Mouse (Mus musculus) cerebellum, adult 8-10 months (tissue): ENCODE data around the gene Dusp11.
"Not testable (repeated sequence)": the region's sequence is repeated elsewhere in the genome, so short reads cannot be mapped to it uniquely, and the experiment has no call there.

Experiments used
- DNase-seq: peaks from one replicate; pipeline ENCODE4 v3.0.0; 2022

Dusp11 gene

GRCm38 (mm10) chr6:85934047-85934446 is 27.4 kb downstream of the Dusp11 start:
- no peak for DNase-seq

GRCm38 (mm10) chr6:85929312-85929711 is 32.2 kb downstream of the Dusp11 start:
- no peak for DNase-seq

- no peak for DNase-seq
Measured at GRCm38 (mm10) chr6:85927476-85928464, 33.7 kb downstream of the Dusp11 start.

- DNase-seq: no peak
Measured at GRCm38 (mm10) chr6:85926709-85927108, 34.8 kb downstream of the Dusp11 start.

- DNase-seq: no peak
Measured at GRCm38 (mm10) chr6:85923643-85924042, 37.8 kb downstream of the Dusp11 start.

GRCm38 (mm10) chr6:85919401-85919800 is 42.1 kb downstream of the Dusp11 start:
- no peak for DNase-seq

- DNase-seq: not testable (repeated sequence)
Measured at GRCm38 (mm10) chr6:85918341-85918740, 43.1 kb downstream of the Dusp11 start.

- no peak for DNase-seq
Measured at GRCm38 (mm10) chr6:85916596-85916995, 44.9 kb downstream of the Dusp11 start.

- DNase-seq: peak; percentile 87
Measured at GRCm38 (mm10) chr6:85915539-85916513, 45.6 kb downstream of the Dusp11 start, which contains the start of gene Nat8f1. Gene Nat8f1, minus strand, starts transcription at chr6:85915687.

GRCm38 (mm10) chr6:85915141-85915538 is 46.3 kb downstream of the Dusp11 start:
- no peak for DNase-seq

GRCm38 (mm10) chr6:85911587-85911986 is 49.9 kb downstream of the Dusp11 start, which contains the start of gene Tprkb:
Gene Tprkb, plus strand, starts transcription at chr6:85911865.
- DNase-seq: no peak

- no peak for DNase-seq
Measured at GRCm38 (mm10) chr6:85909704-85910103, 51.8 kb downstream of the Dusp11 start.

- DNase-seq: no peak
Measured at GRCm38 (mm10) chr6:85908341-85908740, 53.1 kb downstream of the Dusp11 start.

- not testable (repeated sequence) for DNase-seq
Measured at GRCm38 (mm10) chr6:85906911-85907351, 54.5 kb downstream of the Dusp11 start.

- peak; percentile 81 for DNase-seq
Measured at GRCm38 (mm10) chr6:85904642-85905061, 56.8 kb downstream of the Dusp11 start, which contains the start of gene Nat8f4. Gene Nat8f4, minus strand, starts transcription at chr6:85904884.

- DNase-seq: no peak
Measured at GRCm38 (mm10) chr6:85902303-85902702, 59.2 kb downstream of the Dusp11 start.

GRCm38 (mm10) chr6:85898596-85899475 is 62.6 kb downstream of the Dusp11 start:
- DNase-seq: not testable (repeated sequence)

GRCm38 (mm10) chr6:85895061-85895648 is 66.3 kb downstream of the Dusp11 start:
- DNase-seq: peak; percentile 43
